Mouse (Mus musculus) monocyte, adult 5-6 weeks (primary cell): ENCODE results near the gene BC117090. TPM values are rescaled to one million over a fixed set of nuclear protein-coding genes. Genes with fewer than 3 reads are reported as not detected.
"Not testable (repeated sequence)": the region's sequence is repeated elsewhere in the genome, so short reads cannot be mapped to it uniquely, and the experiment has no call there.

Experiments
- ATAC-seq: fragments of 153-309, 156-312 bp; replicated peaks from 2 replicates; pipeline ENCODE4 v1.8.0; 2017; ENCODE audit warnings: mild to moderate bottlenecking; ENCODE audit not compliant: low TSS enrichment, insufficient number of reproducible peaks, severe bottlenecking, poor library complexity, low FRiP score
- total RNA-seq: library from RNA; stranded (forward); fragments of 200-1000, 200-491, 200-594 nt; gene quantifications from 3 replicates; pipeline ENCODE4 v1.2.3, GENCODE M21; 2017

Gene BC117090
- total RNA-seq: not detected in 3 replicates

- no peak for ATAC-seq
Measured at GRCm38 (mm10) chr16:36334232-36334631, at the start of gene BC117090. Gene BC117090, minus strand, starts transcription at chr16:36334332.

GRCm38 (mm10) chr16:36367648-36368047, 33.5 kb upstream of the BC117090 start, which contains the start of gene BC100530:
Gene BC100530, minus strand, starts transcription at chr16:36367748.
- ATAC-seq: not testable (repeated sequence)

- no peak for ATAC-seq
Measured at GRCm38 (mm10) chr16:36337171-36337570, 3.0 kb upstream of the BC117090 start.

- no peak for ATAC-seq
Measured at GRCm38 (mm10) chr16:36319286-36319685, 14.8 kb downstream of the BC117090 start.

GRCm38 (mm10) chr16:36316111-36316510, 18.0 kb downstream of the BC117090 start:
- not testable (repeated sequence) for ATAC-seq

- ATAC-seq: no peak
Measured at GRCm38 (mm10) chr16:36307631-36308030, 26.5 kb downstream of the BC117090 start.

GRCm38 (mm10) chr16:36289140-36289539, 45.0 kb downstream of the BC117090 start:
- no peak for ATAC-seq

- not testable (repeated sequence) for ATAC-seq
Measured at GRCm38 (mm10) chr16:36276796-36277195, 57.3 kb downstream of the BC117090 start, which contains the start of gene Stfa1. Gene Stfa1, plus strand, starts transcription at chr16:36276951.

Other genes with a start within 250 kb of the BC117090 start
- gene Csta1, start 203.1 kb downstream of the BC117090 start, total RNA-seq: not detected in 3 replicates
- not detected in 3 replicates for gene Stfa2l1, start 177.5 kb downstream of the BC117090 start, total RNA-seq
- not detected in 3 replicates for gene Gm5483, start 150.1 kb downstream of the BC117090 start, total RNA-seq
- not detected in 3 replicates for gene Gm5416, start 123.9 kb downstream of the BC117090 start, total RNA-seq
- gene 2010005H15Rik, start 112.9 kb downstream of the BC117090 start, total RNA-seq: not detected in 3 replicates
- not detected in 3 replicates for gene Stfa1, start 57.4 kb downstream of the BC117090 start, total RNA-seq
- gene BC100530, start 33.4 kb upstream of the BC117090 start, total RNA-seq: not detected in 3 replicates
- not detected in 3 replicates for gene Stfa2, start 74.1 kb upstream of the BC117090 start, total RNA-seq
- gene Stfa3, start 121.1 kb upstream of the BC117090 start, total RNA-seq: not detected in 3 replicates
- gene Casr, start 227.8 kb upstream of the BC117090 start, total RNA-seq: not detected in 3 replicates